Mouse (Mus musculus) lung, adult 18-20 months (tissue): ENCODE data around the gene Plvap.
"Not testable (repeated sequence)": the region's sequence is repeated elsewhere in the genome, so short reads cannot be mapped to it uniquely, and the experiment has no call there.

Source experiments
- DNase-seq, 2 experiments: peaks; one replicate each; pipeline ENCODE4 v3.0.0; 2022; ENCODE audit warnings: mixed read lengths in 2 of 2

Plvap gene

GRCm38 (mm10) chr8:71511644-71512043 lies at the start of gene Plvap:
Gene Plvap (minus strand): TSS chr8:71511752.
- DNase-seq, result peak; percentile 72 to 78

- DNase-seq, result no peak
Measured at GRCm38 (mm10) chr8:71560765-71561164, 49.2 kb upstream of the Plvap start.

GRCm38 (mm10) chr8:71560071-71560470 lies 48.5 kb upstream of the Plvap start:
- DNase-seq, result no peak

- peak; percentile 85 to 89 for DNase-seq
Measured at GRCm38 (mm10) chr8:71558958-71559690, 47.6 kb upstream of the Plvap start.

GRCm38 (mm10) chr8:71558071-71558957 lies 46.8 kb upstream of the Plvap start, which contains the start of gene Tmem221:
Gene Tmem221 (minus strand): TSS chr8:71558871.
- no peak for DNase-seq

GRCm38 (mm10) chr8:71554644-71555043 lies 43.1 kb upstream of the Plvap start:
- DNase-seq, result no peak

GRCm38 (mm10) chr8:71554001-71554400 lies 42.4 kb upstream of the Plvap start:
- DNase-seq, result no peak

- DNase-seq, result no peak
Measured at GRCm38 (mm10) chr8:71552770-71553169, 41.2 kb upstream of the Plvap start.

GRCm38 (mm10) chr8:71550754-71551153 lies 39.2 kb upstream of the Plvap start:
- no peak for DNase-seq

- no peak for DNase-seq
Measured at GRCm38 (mm10) chr8:71547590-71547989, 36.0 kb upstream of the Plvap start.

- no peak for DNase-seq
Measured at GRCm38 (mm10) chr8:71545053-71545452, 33.5 kb upstream of the Plvap start.

GRCm38 (mm10) chr8:71543755-71544154 lies 32.2 kb upstream of the Plvap start:
- no peak for DNase-seq

- DNase-seq, result peak; percentile 99
Measured at GRCm38 (mm10) chr8:71542632-71543343, 31.2 kb upstream of the Plvap start, which contains the start of gene Mvb12a. Gene Mvb12a (plus strand): TSS chr8:71542922.

- peak; percentile 96 for DNase-seq
Measured at GRCm38 (mm10) chr8:71537028-71537867, 25.7 kb upstream of the Plvap start, which contains the start of gene Bst2. Gene Bst2 (minus strand): TSS chr8:71537456.

GRCm38 (mm10) chr8:71535663-71536062 lies 24.1 kb upstream of the Plvap start:
- DNase-seq, result no peak

- no peak for DNase-seq
Measured at GRCm38 (mm10) chr8:71534263-71534810, 22.8 kb upstream of the Plvap start.

GRCm38 (mm10) chr8:71530735-71531467 lies 19.3 kb upstream of the Plvap start:
- DNase-seq, result not testable (repeated sequence)

GRCm38 (mm10) chr8:71528362-71529073 lies 17.0 kb upstream of the Plvap start:
- peak; percentile 61 to 66 for DNase-seq

GRCm38 (mm10) chr8:71527162-71527870 lies 15.8 kb upstream of the Plvap start:
- no peak for DNase-seq

- DNase-seq, result no peak
Measured at GRCm38 (mm10) chr8:71526272-71526671, 14.7 kb upstream of the Plvap start.
